Mouse (Mus musculus): ENCODE measurements at regions not wholly inside any gene's neighbourhood (a gene's known extent, or its start where the extent isn't known, plus 50 kb on each side); places are given as distances from the start of the nearest gene placed in this dataset.

DNA sequence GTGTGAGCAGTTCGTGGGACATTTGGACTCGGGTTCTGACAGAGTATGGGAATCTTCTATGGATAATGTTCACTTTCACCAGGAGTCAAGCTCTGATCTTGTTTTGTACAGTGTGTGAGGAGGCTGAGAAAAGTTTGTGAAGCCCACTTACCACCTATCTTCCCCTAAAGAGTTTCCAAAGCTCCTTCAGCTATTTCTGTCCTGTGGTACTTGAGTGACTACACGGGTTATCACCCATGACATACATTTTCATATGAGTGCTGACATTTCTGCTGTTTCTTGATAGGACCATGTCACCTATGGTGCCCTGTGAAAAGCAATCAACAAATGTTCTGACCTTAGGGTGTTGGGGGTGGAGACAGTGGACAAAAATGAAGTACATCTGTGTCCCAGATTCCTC lies 332.6 kb downstream of the Fam49a start:
- Histone ChIP-seq H3K27ac (no peak overlapping the region), H3K9ac (no peak overlapping the region), H3K4me2 (replicated peaks) (no peak overlapping the region), H3K27me3 (no peaks in the 10 kb centered on the region), H3K4me1 (peaks cover 15% of the 10 kb centered on the region), H3K9me3 (replicated peaks) (no peaks in the 10 kb centered on the region), H3K36me3 (no peaks in the 10 kb centered on the region), H3K4me3 (no peak overlapping the region)
- WGBS: 86% methylated on average over 3 of the region's 3 CpGs
- ATAC-seq (ENCODE audit: low FRiP score): no peak

DNA sequence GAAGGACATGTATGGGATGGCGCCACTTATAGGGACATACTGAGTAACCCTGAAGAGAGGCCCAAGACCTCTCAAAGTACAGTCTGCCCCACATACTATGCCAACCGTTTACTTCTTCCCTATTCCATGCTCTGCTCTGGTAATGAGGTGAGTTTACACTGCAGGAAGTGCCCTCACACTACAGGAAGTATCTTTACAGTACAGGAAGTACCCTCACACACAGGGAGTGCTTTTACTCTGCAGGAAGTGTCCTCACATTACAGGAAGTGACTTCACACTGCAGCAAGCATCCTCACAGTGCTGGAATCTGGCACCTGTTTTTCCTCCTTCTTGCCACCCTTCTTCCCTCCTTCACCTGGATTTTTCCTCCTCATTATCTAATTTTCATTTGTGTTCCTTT lies 331.4 kb downstream of the Fam49a start:
- H3K4me3 ChIP-seq: no peak overlapping the region
- H3K27ac ChIP-seq: no peak overlapping the region
- peaks cover 15% of the 10 kb centered on the region for H3K4me1 ChIP-seq
- H3K4me2 ChIP-seq (replicated peaks): no peak overlapping the region
- no peaks in the 10 kb centered on the region for H3K27me3 ChIP-seq
- H3K36me3 ChIP-seq: no peaks in the 10 kb centered on the region
- WGBS: 96% methylated on average over 2 of the region's 2 CpGs
- H3K9me3 ChIP-seq (replicated peaks): no peaks in the 10 kb centered on the region
- no peak overlapping the region for H3K9ac ChIP-seq
- ATAC-seq (ENCODE audit: low FRiP score): no peak

DNA sequence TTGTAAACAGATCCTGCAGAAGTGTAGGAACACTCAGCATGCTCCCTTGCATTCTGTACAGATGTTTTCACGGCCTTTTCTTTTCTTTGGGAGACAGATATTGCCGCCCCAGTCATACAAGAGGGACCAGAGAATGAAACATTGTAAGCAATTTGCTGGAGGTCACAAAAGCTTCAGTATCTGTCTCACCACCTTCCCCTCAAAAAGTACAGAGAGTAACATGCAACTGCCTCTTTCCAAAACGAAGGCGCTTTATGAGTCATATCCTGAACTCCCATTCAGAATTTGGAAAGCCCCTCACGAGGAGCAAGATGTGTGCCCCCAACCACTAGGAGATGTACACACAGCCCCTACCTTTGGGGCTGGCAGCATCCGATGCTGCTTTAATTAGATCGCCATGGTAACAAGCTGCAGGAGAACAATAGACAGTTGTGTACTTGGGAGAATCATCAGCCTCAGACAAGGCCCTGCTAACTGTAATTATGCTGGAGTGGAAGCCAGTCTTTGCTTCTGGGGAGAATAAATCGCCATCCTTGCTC lies 328.9 kb downstream of the Fam49a start:
- Histone ChIP-seq H3K4me1 (peaks cover 15% of the 10 kb centered on the region), H3K27me3 (no peaks in the 10 kb centered on the region), H3K27ac (peak overlapping the region; percentile 71), H3K36me3 (no peaks in the 10 kb centered on the region), H3K4me3 (no peak overlapping the region), H3K9me3 (replicated peaks) (no peaks in the 10 kb centered on the region), H3K4me2 (replicated peaks) (no peak overlapping the region), H3K9ac (no peak overlapping the region)
- WGBS: 54% methylated on average over 8 of the region's 8 CpGs
- peak; percentile 93 for ATAC-seq (ENCODE audit: low FRiP score)

DNA sequence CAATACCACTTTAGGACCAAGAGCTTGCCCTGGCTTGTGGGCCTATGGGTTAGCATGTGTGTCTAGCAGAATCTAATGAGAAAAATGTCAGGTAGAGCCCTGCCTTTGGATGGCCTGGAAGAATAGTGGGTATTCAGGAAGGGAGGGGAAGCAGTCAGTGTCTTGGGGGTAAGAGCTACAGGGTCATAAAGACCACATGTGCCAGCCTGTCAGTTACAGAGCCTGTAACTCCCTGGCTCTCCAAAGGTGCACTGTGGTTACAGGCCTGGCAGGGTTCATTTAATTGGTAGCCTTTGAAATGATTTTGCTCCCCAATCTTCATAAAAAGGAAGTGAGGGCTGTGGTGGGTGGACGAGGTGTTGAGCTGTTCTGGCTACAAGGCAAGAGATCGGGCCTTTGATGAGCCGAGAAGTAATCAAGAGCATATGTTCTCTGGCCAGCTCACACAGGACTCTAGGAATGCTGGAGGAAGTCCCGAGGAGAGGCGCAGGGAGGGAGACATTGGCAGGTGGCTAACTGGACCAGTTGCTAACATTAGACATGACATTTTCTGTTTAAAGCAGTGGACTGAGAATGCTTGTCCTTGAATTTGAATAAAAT lies 326.9 kb downstream of the Fam49a start:
- H3K4me3 ChIP-seq: no peak overlapping the region
- no peak overlapping the region for H3K4me2 ChIP-seq (replicated peaks)
- no peaks in the 10 kb centered on the region for H3K27me3 ChIP-seq
- WGBS: 73% methylated on average over 5 of the region's 5 CpGs
- H3K9ac ChIP-seq: no peak overlapping the region
- H3K36me3 ChIP-seq: no peaks in the 10 kb centered on the region
- H3K27ac ChIP-seq: no peak overlapping the region
- peaks cover 15% of the 10 kb centered on the region for H3K4me1 ChIP-seq
- H3K9me3 ChIP-seq (replicated peaks): no peaks in the 10 kb centered on the region
- no peak for ATAC-seq (ENCODE audit: low FRiP score)

DNA sequence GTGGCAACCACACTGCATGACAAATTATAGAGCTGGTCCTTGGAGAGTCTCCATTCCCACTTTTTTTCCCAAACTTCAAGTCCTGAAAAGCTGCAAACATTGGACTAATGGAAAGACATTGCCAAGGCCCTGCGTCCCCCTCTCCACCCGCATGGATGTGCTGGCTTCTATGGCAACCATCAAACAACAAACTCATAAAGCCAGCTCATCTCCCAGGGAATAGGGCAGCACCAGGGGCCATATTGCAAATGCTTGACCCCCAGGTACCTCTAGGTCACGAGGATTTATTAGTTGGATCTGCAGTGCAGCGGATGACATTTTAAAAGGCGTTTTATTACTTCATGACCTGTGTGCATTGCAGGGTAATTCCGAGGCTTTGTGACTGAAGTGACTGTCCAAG lies 324.5 kb downstream of the Fam49a start:
- H3K9ac ChIP-seq: no peak overlapping the region
- 76% methylated on average over 6 of the region's 6 CpGs for WGBS
- ATAC-seq (ENCODE audit: low FRiP score): no peak
- H3K36me3 ChIP-seq: no peaks in the 10 kb centered on the region
- H3K27me3 ChIP-seq: no peaks in the 10 kb centered on the region
- H3K4me2 ChIP-seq (replicated peaks): no peak overlapping the region
- H3K4me3 ChIP-seq: no peak overlapping the region
- no peak overlapping the region for H3K27ac ChIP-seq
- peaks cover 14% of the 10 kb centered on the region for H3K4me1 ChIP-seq
- H3K9me3 ChIP-seq (replicated peaks): no peaks in the 10 kb centered on the region

DNA sequence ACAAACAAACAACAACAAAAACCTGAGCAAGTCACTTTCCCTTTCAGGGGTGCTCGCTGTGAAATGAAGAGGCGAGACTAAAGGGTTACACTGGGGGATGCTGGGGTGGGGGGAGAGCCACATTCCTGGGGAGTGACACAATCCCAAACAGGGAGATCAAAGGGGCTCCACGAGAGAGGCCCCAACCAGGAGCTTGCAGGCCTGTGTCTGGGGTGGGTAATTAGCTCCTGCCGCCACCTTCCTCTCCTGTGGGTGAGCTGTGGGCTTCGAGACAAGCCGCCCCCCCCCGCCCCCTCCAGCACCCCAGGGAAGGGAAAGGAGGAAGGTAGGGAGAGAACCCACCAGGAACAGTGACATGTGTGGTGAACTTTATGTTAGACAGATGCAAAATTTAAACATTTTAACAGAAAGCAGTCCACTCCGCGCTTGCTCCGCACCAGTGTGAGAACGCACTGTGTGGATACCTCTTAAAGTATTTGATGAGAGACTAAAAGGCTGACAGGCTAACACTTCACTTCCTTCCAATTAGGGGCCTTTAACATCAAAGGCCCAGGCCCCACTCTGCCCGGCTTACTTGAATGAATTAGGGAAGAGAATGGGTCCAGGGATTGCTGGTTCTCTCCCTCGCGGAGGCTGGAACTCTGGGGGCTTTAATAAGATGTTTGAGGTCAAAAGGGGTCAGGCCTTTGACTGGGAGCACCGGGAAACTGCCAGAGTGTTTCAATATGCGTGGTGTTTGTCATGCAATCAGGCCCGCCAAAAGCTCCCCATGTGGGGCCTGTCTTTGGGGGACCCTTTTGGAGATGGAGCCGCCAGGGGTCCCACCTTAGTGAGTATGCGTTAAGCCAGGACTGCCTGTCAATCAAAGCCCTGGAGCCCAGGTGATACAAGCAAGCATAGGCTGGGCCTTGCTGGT lies 319.6 kb downstream of the Fam49a start:
- peak overlapping the region; percentile 25; the same call in 1 of the 2 replicates for H3K4me2 ChIP-seq (replicated peaks)
- no peak overlapping the region; the same call in 1 of the 2 replicates for H3K9ac ChIP-seq
- no peaks in the 10 kb centered on the region for H3K27me3 ChIP-seq
- WGBS: 4% methylated on average over 19 of the region's 19 CpGs
- H3K4me3 ChIP-seq: no peak overlapping the region
- no peaks in the 10 kb centered on the region for H3K9me3 ChIP-seq (replicated peaks)
- H3K36me3 ChIP-seq: no peaks in the 10 kb centered on the region
- H3K27ac ChIP-seq: no peak overlapping the region
- H3K4me1 ChIP-seq: peaks cover 20% of the 10 kb centered on the region
- ATAC-seq (ENCODE audit: low FRiP score): peak; percentile 63

DNA sequence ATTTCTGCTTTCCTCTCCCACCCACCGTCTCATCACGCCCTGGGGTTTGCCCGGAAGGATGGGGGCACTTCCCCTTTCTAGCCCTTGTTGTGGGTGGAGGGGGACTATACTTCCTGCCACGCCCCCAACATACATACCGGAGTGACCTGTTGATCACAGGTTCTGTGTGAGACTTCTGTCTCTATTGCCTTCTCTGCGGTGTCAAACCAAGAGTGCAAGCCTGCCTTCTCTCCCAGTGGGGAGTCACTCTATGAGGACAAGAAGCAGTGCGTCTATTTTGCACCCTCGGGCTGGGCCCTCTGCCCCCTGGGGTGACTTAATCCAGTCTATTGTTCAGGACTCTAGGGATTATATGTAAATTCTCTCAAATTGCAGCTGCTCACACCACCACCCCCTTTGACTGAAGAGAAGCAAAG lies 318.8 kb downstream of the Fam49a start:
- H3K4me1 ChIP-seq: peaks cover 20% of the 10 kb centered on the region
- no peak overlapping the region for H3K27ac ChIP-seq
- no peak overlapping the region for H3K4me3 ChIP-seq
- H3K27me3 ChIP-seq: no peaks in the 10 kb centered on the region
- H3K36me3 ChIP-seq: no peaks in the 10 kb centered on the region
- ATAC-seq (ENCODE audit: low FRiP score): peak; percentile 39; the same call in 1 of the 2 replicates
- no peak overlapping the region for H3K9ac ChIP-seq
- H3K4me2 ChIP-seq (replicated peaks): no peak overlapping the region
- no peaks in the 10 kb centered on the region for H3K9me3 ChIP-seq (replicated peaks)
- 11% methylated on average over 8 of the region's 8 CpGs for WGBS

DNA sequence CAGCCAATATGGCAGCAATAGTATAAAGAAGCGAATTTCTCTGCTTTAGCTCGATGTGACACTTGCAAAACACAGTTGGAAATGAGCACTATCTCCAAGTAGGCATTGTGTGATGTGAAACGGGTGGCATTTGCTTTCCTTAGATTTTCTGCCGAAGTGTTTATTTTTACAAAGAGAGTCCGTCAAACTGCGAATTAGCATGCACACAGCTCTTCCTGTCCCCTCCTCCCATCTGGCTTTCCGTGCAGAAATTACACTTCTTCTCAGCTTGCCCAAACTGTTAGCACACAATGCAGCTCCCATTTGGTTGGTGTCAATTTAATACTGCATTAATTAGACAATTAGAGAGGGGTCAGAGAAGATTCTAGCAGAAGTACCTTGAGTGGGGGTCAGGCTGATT lies 316.3 kb downstream of the Fam49a start:
- H3K4me1 ChIP-seq: peaks cover 20% of the 10 kb centered on the region
- H3K4me3 ChIP-seq: no peak overlapping the region
- 55% methylated on average over 7 of the region's 7 CpGs for WGBS
- no peaks in the 10 kb centered on the region for H3K36me3 ChIP-seq
- H3K9me3 ChIP-seq (replicated peaks): no peaks in the 10 kb centered on the region
- no peaks in the 10 kb centered on the region for H3K27me3 ChIP-seq
- H3K27ac ChIP-seq: no peak overlapping the region
- no peak for ATAC-seq (ENCODE audit: low FRiP score)
- no peak overlapping the region for H3K9ac ChIP-seq
- no peak overlapping the region for H3K4me2 ChIP-seq (replicated peaks)

DNA sequence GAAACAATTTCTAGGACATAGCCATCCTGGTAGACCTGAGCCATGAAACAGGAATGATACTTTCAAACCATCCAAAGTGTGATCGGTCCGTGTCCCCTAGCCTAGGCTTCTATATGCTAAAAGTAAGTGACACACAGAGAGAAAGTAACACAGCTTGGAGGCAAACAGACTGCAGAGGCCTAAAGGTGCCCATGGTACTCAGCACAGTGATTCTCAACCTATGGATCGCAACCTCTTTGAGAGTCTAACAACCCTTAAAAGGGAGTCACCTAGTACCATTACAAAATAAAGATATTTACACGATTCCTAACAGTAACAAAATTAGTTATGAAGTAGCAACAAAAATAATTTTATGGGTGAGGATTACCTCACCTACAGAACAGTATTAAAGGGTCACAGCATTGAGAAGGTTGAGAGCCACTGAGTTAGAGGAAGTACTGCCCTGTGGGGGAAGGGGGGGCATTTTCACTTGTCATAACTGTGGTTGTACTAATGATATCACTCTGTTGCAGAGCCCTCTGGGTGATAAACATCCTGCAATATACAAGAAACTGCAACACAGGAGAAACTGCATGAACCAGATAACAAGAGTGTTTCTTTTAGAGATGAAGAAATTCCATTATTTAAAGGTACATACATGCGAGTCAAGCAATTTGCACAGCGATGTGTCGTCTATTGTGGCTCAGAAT lies 308.8 kb downstream of the Fam49a start:
- Histone ChIP-seq H3K4me3 (no peak overlapping the region), H3K4me2 (replicated peaks) (no peak overlapping the region), H3K9me3 (replicated peaks) (no peaks in the 10 kb centered on the region), H3K27ac (no peak overlapping the region), H3K27me3 (no peaks in the 10 kb centered on the region), H3K9ac (no peak overlapping the region), H3K4me1 (no peaks in the 10 kb centered on the region), H3K36me3 (no peaks in the 10 kb centered on the region)
- 94% methylated on average over 7 of the region's 7 CpGs for WGBS
- ATAC-seq (ENCODE audit: low FRiP score): no peak

DNA sequence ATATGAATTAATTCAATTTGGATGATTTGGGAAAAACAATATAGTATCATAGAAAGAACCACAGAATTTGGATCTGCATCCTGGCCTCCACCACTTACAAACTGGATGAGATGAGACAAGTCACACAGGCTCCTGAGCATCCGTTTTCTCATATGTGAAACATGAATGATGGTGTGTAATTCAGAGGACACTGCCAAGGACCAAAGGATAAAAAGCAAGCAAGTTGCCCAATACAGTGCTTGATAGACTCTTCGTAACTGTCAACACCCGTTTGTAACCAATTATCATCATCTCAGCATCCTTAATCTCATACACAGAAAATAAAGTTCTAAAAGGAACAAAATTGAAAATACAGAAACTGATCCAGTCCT lies 305.8 kb downstream of the Fam49a start:
- H3K27ac ChIP-seq: no peak overlapping the region
- H3K36me3 ChIP-seq: no peaks in the 10 kb centered on the region
- H3K4me3 ChIP-seq: no peak overlapping the region
- no peak overlapping the region for H3K9ac ChIP-seq
- ATAC-seq (ENCODE audit: low FRiP score): no peak
- no peaks in the 10 kb centered on the region for H3K27me3 ChIP-seq
- 94% methylated on average over 3 of the region's 3 CpGs for WGBS
- H3K4me1 ChIP-seq: no peaks in the 10 kb centered on the region
- H3K9me3 ChIP-seq (replicated peaks): no peaks in the 10 kb centered on the region
- H3K4me2 ChIP-seq (replicated peaks): no peak overlapping the region

DNA sequence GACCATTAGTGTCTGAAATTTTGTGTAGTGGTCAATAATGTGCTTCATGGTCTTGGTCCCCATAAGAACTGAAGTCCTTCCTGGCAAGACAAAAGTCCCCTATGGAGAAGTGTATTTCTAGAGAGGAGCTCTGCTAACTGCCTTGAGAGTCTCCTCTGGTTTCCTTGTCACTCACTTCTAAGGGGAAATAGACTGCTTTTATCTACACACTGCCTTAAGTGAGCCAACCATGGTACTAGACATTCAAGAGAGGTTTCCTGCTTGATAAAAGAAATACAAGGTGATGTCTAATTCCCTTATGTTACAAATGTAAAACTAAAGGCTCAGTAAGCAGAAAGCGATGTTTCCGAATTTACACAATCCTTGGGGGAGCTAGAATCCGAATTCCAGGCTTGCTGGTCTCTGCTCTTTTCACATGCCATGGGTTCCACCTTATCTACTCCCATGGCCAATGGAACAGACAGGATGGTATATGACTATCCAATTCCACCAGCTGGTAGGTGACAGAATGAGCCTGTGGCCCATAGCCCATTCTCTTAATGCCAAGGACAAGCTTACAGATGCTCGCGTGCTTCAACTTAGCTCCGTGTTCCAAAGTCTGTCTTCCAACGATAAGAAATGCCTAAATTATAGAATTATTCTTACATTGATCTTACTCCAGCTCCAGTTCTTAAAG lies 305.3 kb downstream of the Fam49a start:
- H3K4me2 ChIP-seq (replicated peaks): no peak overlapping the region
- 95% methylated on average over 7 of the region's 7 CpGs for WGBS

DNA sequence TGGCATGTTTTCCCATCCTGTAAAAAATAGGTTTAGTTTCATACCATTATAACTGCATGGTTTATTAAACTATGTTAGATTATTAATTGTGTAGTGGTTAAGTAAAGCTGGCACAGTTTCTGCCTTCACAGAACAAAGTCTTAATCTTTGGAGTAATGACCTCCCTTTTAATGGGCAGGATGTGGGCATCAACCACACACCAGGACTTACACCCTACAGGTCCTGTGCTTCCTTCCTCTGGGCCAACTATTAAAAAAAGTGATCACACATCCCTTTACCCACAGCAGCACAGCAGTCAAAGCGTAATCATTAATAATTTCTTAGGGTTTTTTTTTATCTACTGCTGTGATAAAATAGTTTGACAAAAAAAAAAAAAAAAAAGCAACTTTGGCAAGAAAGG lies 300.3 kb downstream of the Fam49a start:
- H3K9me3 ChIP-seq (replicated peaks): no peaks in the 10 kb centered on the region
- no peaks in the 10 kb centered on the region for H3K27me3 ChIP-seq
- no peaks in the 10 kb centered on the region for H3K36me3 ChIP-seq
- H3K27ac ChIP-seq: no peak overlapping the region
- H3K4me2 ChIP-seq (replicated peaks): no peak overlapping the region
- ATAC-seq (ENCODE audit: low FRiP score): no peak
- WGBS: 89% methylated on average over 1 of the region's 1 CpGs
- H3K4me1 ChIP-seq: no peaks in the 10 kb centered on the region
- no peak overlapping the region for H3K4me3 ChIP-seq
- H3K9ac ChIP-seq: no peak overlapping the region

More for the DNA sequence above, 305.3 kb downstream of the Fam49a start:
- no peak overlapping the region for H3K9ac ChIP-seq
- no peaks in the 10 kb centered on the region for H3K36me3 ChIP-seq
- no peaks in the 10 kb centered on the region for H3K9me3 ChIP-seq (replicated peaks)
- no peaks in the 10 kb centered on the region for H3K27me3 ChIP-seq
- H3K4me3 ChIP-seq: no peak overlapping the region
- no peak overlapping the region for H3K27ac ChIP-seq
- ATAC-seq (ENCODE audit: low FRiP score): no peak
- H3K4me1 ChIP-seq: no peaks in the 10 kb centered on the region
